Mouse (Mus musculus) liver, adult 2 months (tissue): ENCODE data around the gene Tmem108. TPM values are rescaled to one million over a fixed set of nuclear protein-coding genes. Genes with fewer than 3 reads are reported as not detected.

Experiments used
- DNase-seq: peaks from one replicate; pipeline ENCODE4 v3.0.0-alpha.2; 2011; ENCODE audit warnings: low read depth, low spot score; ENCODE audit errors: extremely low read depth
- H3K27ac ChIP-seq: fragments of 200-500 bp; replicated peaks from 2 replicates; pipeline ENCODE4 v1.5.1; 2012; ENCODE audit warnings: low read depth, mild to moderate bottlenecking, control low read depth, inconsistent platforms, low read length; ENCODE audit not compliant: insufficient read depth
- H3K27me3 ChIP-seq: fragments of 200-500 bp; 2 replicates; pipeline ENCODE4 v1.6.1; 2012; ENCODE audit warnings: mild to moderate bottlenecking, moderate library complexity, low read length, inconsistent platforms; ENCODE audit not compliant: control insufficient read depth, insufficient read depth
- H3K36me3 ChIP-seq: fragments of 200-500 bp; 2 replicates; pipeline ENCODE4 v1.6.1; 2012; ENCODE audit warnings: low read length, inconsistent platforms; ENCODE audit not compliant: control insufficient read depth, insufficient read depth
- H3K4me1 ChIP-seq: fragments of 200-500 bp; 2 replicates; pipeline ENCODE4 v1.6.1; 2011; ENCODE audit warnings: low read length; ENCODE audit not compliant: control insufficient read depth, insufficient read depth
- H3K4me3 ChIP-seq: fragments of 200-500 bp; 2 replicates; pipeline ENCODE4 v1.5.1; 2011; ENCODE audit warnings: low read depth, mild to moderate bottlenecking, control low read depth, low read length, moderate library complexity; ENCODE audit not compliant: insufficient read depth
- H3K79me2 ChIP-seq: fragments of 200-500 bp; 2 replicates; pipeline ENCODE4 v1.6.1; 2012; ENCODE audit warnings: inconsistent platforms, mild to moderate bottlenecking, low read length, moderate library complexity; ENCODE audit not compliant: control insufficient read depth, insufficient read depth
- H3K9ac ChIP-seq: fragments of 200-500 bp; 2 replicates; pipeline ENCODE4 v1.6.1; 2012; ENCODE audit warnings: low read depth, mild to moderate bottlenecking, control low read depth, inconsistent platforms, low read length
- CTCF ChIP-seq: fragments of 200-500 bp; IDR thresholded peaks from 2 replicates; pipeline ENCODE4 v1.5.1; 2011; ENCODE audit warnings: low read depth, low read length, control low read depth
- POLR2A ChIP-seq: fragments of 200-500 bp; IDR thresholded peaks from 2 replicates; pipeline ENCODE4 v1.6.1; 2011; ENCODE audit warnings: low read length, control low read depth; ENCODE audit not compliant: insufficient read depth; ENCODE audit errors: extremely low read depth
- WGBS: fragments of 180-500 bp; shearing (Covaris S2); methylation state at CpG from one replicate; pipeline ENCODE4 v1.1.7; 2018; 5-methylcytosine and 5-hydroxymethylcytosine counted together
- polyA plus RNA-seq: library from polyadenylated mRNA; depleted of rRNA; stranded (reverse); fragments of >200 nt; gene quantifications from 2 replicates; pipeline ENCODE4 v1.2.3, GENCODE M21; 2012
- total RNA-seq: library from RNA; depleted of rRNA; stranded (reverse); fragments of >200 nt; gene quantifications from 2 replicates; pipeline ENCODE4 v1.2.3, GENCODE M21; 2014

Gene Tmem108
- total and polyA plus RNA-seq, 2 experiments = 0.09 to 0.40 TPM

GRCm38 (mm10) chr9:103637451-103637850 is 124.2 kb downstream of the Tmem108 start:
- H3K4me3 ChIP-seq = no peak overlapping the region
- no peaks in the 10 kb centered on the region for H3K36me3 ChIP-seq
- no peak for DNase-seq
- H3K27me3 ChIP-seq = no peaks in the 10 kb centered on the region
- WGBS = 85% methylated on average over 3 of the region's 3 CpGs
- no peaks in the 10 kb centered on the region for H3K4me1 ChIP-seq
- no peak for TF ChIP-seq POLR2A
- TF ChIP-seq CTCF = no peak
- H3K79me2 ChIP-seq = no peaks in the 10 kb centered on the region
- H3K27ac ChIP-seq = no peak overlapping the region
- H3K9ac ChIP-seq = no peak overlapping the region

GRCm38 (mm10) chr9:103636847-103637246 is 124.8 kb downstream of the Tmem108 start:
- H3K27me3 ChIP-seq = no peaks in the 10 kb centered on the region

GRCm38 (mm10) chr9:103628861-103629469 is 132.7 kb downstream of the Tmem108 start:
- no peaks in the 10 kb centered on the region for H3K79me2 ChIP-seq
- no peaks in the 10 kb centered on the region for H3K4me1 ChIP-seq
- H3K9ac ChIP-seq = no peak overlapping the region
- H3K27me3 ChIP-seq = no peaks in the 10 kb centered on the region
- no peak overlapping the region for H3K27ac ChIP-seq
- 58% methylated on average over 9 of the region's 9 CpGs for WGBS
- no peak overlapping the region for H3K4me3 ChIP-seq
- H3K36me3 ChIP-seq = no peaks in the 10 kb centered on the region
- DNase-seq = no peak
- TF ChIP-seq CTCF (no peak), POLR2A (no peak)

More at GRCm38 (mm10) chr9:103636847-103637246, 124.8 kb downstream of the Tmem108 start:
- TF ChIP-seq POLR2A (no peak), CTCF (no peak)
- Histone ChIP-seq H3K27ac (no peak overlapping the region), H3K4me1 (no peaks in the 10 kb centered on the region), H3K36me3 (no peaks in the 10 kb centered on the region), H3K9ac (no peak overlapping the region), H3K79me2 (no peaks in the 10 kb centered on the region), H3K4me3 (no peak overlapping the region)
- WGBS = 68% methylated on average over 3 of the region's 3 CpGs
- DNase-seq = no peak

GRCm38 (mm10) chr9:103627404-103627900 is 134.2 kb downstream of the Tmem108 start:
- Histone ChIP-seq H3K27me3 (no peaks in the 10 kb centered on the region), H3K36me3 (no peaks in the 10 kb centered on the region), H3K79me2 (no peaks in the 10 kb centered on the region), H3K27ac (no peak overlapping the region), H3K4me3 (no peak overlapping the region), H3K9ac (no peak overlapping the region), H3K4me1 (no peaks in the 10 kb centered on the region)
- no peak for DNase-seq
- 88% methylated on average over 8 of the region's 8 CpGs for WGBS
- TF ChIP-seq CTCF (no peak), POLR2A (no peak)

- H3K36me3 ChIP-seq = no peaks in the 10 kb centered on the region
- H3K4me1 ChIP-seq = no peaks in the 10 kb centered on the region
- no peak for DNase-seq
- H3K79me2 ChIP-seq = no peaks in the 10 kb centered on the region
- H3K27me3 ChIP-seq = no peaks in the 10 kb centered on the region
- H3K9ac ChIP-seq = no peak overlapping the region
- WGBS = 77% methylated on average over 4 of the region's 4 CpGs
- no peak overlapping the region for H3K27ac ChIP-seq
- TF ChIP-seq CTCF = no peak
- TF ChIP-seq POLR2A = no peak
- no peak overlapping the region for H3K4me3 ChIP-seq
Observed at GRCm38 (mm10) chr9:103626156-103626555, 135.5 kb downstream of the Tmem108 start.

GRCm38 (mm10) chr9:103624649-103625048 is 137.0 kb downstream of the Tmem108 start:
- Histone ChIP-seq H3K36me3 (no peaks in the 10 kb centered on the region), H3K27me3 (no peaks in the 10 kb centered on the region), H3K27ac (no peak overlapping the region), H3K4me3 (no peak overlapping the region), H3K9ac (no peak overlapping the region), H3K79me2 (no peaks in the 10 kb centered on the region), H3K4me1 (no peaks in the 10 kb centered on the region)
- DNase-seq = peak; percentile 64
- TF ChIP-seq POLR2A (no peak), CTCF (peak; percentile 82)
- 25% methylated on average over 1 of the region's 1 CpGs for WGBS
